Mouse (Mus musculus) myocyte (in vitro differentiated cells): ENCODE results near the gene Atxn3. TPM values are rescaled to one million over a fixed set of nuclear protein-coding genes. Genes with fewer than 3 reads are reported as not detected.
"Not testable (repeated sequence)": the region's sequence is repeated elsewhere in the genome, so short reads cannot be mapped to it uniquely, and the experiment has no call there.

Source experiments
- H3K27me3 ChIP-seq: one replicate; pipeline ENCODE4 v1.6.1; 2011; ENCODE audit not compliant: control insufficient read depth, insufficient read depth, insufficient read length
- H3K36me3 ChIP-seq: one replicate; pipeline ENCODE4 v1.6.1; 2011; ENCODE audit not compliant: control insufficient read depth, insufficient read depth
- H3K4me2 ChIP-seq: one replicate; pipeline ENCODE4 v1.6.1; 2011; ENCODE audit warnings: low read depth, control low read depth
- H3K4me3 ChIP-seq: one replicate; pipeline ENCODE4 v1.5.1; 2011; ENCODE audit warnings: mild to moderate bottlenecking, control low read depth, moderate library complexity
- H3K79me2 ChIP-seq: one replicate; pipeline ENCODE4 v1.6.1; 2011; ENCODE audit not compliant: control insufficient read depth, insufficient read depth
- H3ac ChIP-seq: one replicate; pipeline ENCODE4 v1.6.1; 2011; ENCODE audit not compliant: control insufficient read depth, insufficient read length
- CEBPB ChIP-seq: IDR thresholded peaks from 2 replicates; pipeline ENCODE4 v1.6.1; 2011; ENCODE audit warnings: mild to moderate bottlenecking, moderate library complexity; ENCODE audit not compliant: poor library complexity, insufficient read depth, severe bottlenecking
- E2F4 ChIP-seq: IDR thresholded peaks from one replicate; pipeline ENCODE4 v1.6.1; 2011; ENCODE audit warnings: mild to moderate bottlenecking, control low read depth, moderate library complexity; ENCODE audit not compliant: insufficient read depth
- MAX ChIP-seq: IDR thresholded peaks from one replicate; pipeline ENCODE4 v1.6.1; 2011; ENCODE audit warnings: low read depth, mild to moderate bottlenecking, control low read depth
- MYOD1 ChIP-seq, 3 experiments: IDR thresholded peaks; one replicate each; pipeline ENCODE4 v1.6.1; 2011; ENCODE audit warnings: control low read depth in 2 of 3, low read depth in 2 of 3, mild to moderate bottlenecking in 2 of 3, moderate library complexity in 1 of 3; ENCODE audit not compliant: insufficient read length in 2 of 3, control insufficient read depth in 1 of 3
- MYOG ChIP-seq, 3 experiments: IDR thresholded peaks; one replicate each; pipeline ENCODE4 v1.6.1; 2011; ENCODE audit warnings: control low read depth in 2 of 3, low read depth in 2 of 3, mild to moderate bottlenecking in 2 of 3; ENCODE audit not compliant: insufficient read length in 2 of 3, control insufficient read depth in 1 of 3, insufficient read depth in 1 of 3
- POLR2A ChIP-seq: IDR thresholded peaks from one replicate; pipeline ENCODE4 v1.6.1; 2011; ENCODE audit warnings: low read depth, mild to moderate bottlenecking, control low read depth, moderate library complexity; ENCODE audit not compliant: insufficient read length
- POLR2AphosphoS2 ChIP-seq: IDR thresholded peaks from one replicate; pipeline ENCODE4 v1.6.1; 2011; ENCODE audit warnings: low read depth, control low read depth; ENCODE audit not compliant: insufficient read length
- REST ChIP-seq: IDR thresholded peaks from one replicate; pipeline ENCODE4 v1.6.1; 2011; ENCODE audit warnings: mild to moderate bottlenecking, control low read depth, moderate library complexity; ENCODE audit not compliant: insufficient read depth, insufficient read length
- SRF ChIP-seq: IDR thresholded peaks from one replicate; pipeline ENCODE4 v1.6.1; 2011; ENCODE audit warnings: low read depth; ENCODE audit not compliant: control insufficient read depth, insufficient read length
- TCF12 ChIP-seq: IDR thresholded peaks from one replicate; pipeline ENCODE4 v1.6.1; 2011; ENCODE audit warnings: mild to moderate bottlenecking, control low read depth; ENCODE audit not compliant: poor library complexity, insufficient read depth, severe bottlenecking
- TCF3 ChIP-seq: IDR thresholded peaks from one replicate; pipeline ENCODE4 v1.6.1; 2011; ENCODE audit warnings: low read depth, control low read depth; ENCODE audit not compliant: insufficient read length
- USF1 ChIP-seq: IDR thresholded peaks from one replicate; pipeline ENCODE4 v1.6.1; 2011; ENCODE audit warnings: low read depth, mild to moderate bottlenecking, control low read depth, moderate library complexity
- polyA plus RNA-seq: library from polyadenylated mRNA; unstranded; fragments of >200 nt; fragmentation: generic; extraction: Trizol; gene quantifications from one replicate; pipeline ENCODE4 v1.2.1, GENCODE M21; 2012; ENCODE audit warnings: missing spikeins

The Atxn3 gene
- polyA plus RNA-seq, 1 experiment, result 2.8 TPM

- peak overlapping the region; percentile 66 for H3K4me2 ChIP-seq
- TF ChIP-seq MYOG (IDR thresholded peaks at IDR 0.05; ENCODE audit: control insufficient read depth in 1 of 3, insufficient read depth in 1 of 3, insufficient read length in 2 of 3, low read depth in 2 of 3) (no peak), USF1 (no peak), TCF3 (no peak), CEBPB (no peak), SRF (no peak), POLR2A (no peak), MYOD1 (IDR thresholded peaks at IDR 0.05; ENCODE audit: control insufficient read depth in 1 of 3, insufficient read length in 2 of 3, low read depth in 2 of 3) (no peak), E2F4 (no peak), MAX (no peak), REST (no peak), POLR2AphosphoS2 (no peak), TCF12 (no peak)
These were observed 510 bp upstream of the Atxn3 start for GRCm38 (mm10) chr12:101958556-101958955.

GRCm38 (mm10) chr12:101957079-101957941, 736 bp downstream of the Atxn3 start:
- peak overlapping the region; percentile 43 for H3ac ChIP-seq
- peaks cover 34% of the 10 kb centered on the region for H3K79me2 ChIP-seq
- H3K4me2 ChIP-seq, result peak overlapping the region; percentile 79
- peak overlapping the region; percentile 75 for H3K4me3 ChIP-seq
- H3K27me3 ChIP-seq, result no peaks in the 10 kb centered on the region
- H3K36me3 ChIP-seq, result no peaks in the 10 kb centered on the region
- TF ChIP-seq CEBPB (no peak), POLR2AphosphoS2 (no peak), MYOG (IDR thresholded peaks at IDR 0.05; ENCODE audit: control insufficient read depth in 1 of 3, insufficient read depth in 1 of 3, insufficient read length in 2 of 3, low read depth in 2 of 3) (no peak), POLR2A (no peak), E2F4 (no peak), REST (no peak), USF1 (no peak), SRF (no peak), TCF12 (no peak)

More at GRCm38 (mm10) chr12:101958556-101958955, 510 bp upstream of the Atxn3 start:
- Histone ChIP-seq H3K4me3 (peak overlapping the region; percentile 75), H3K79me2 (peaks cover 23% of the 10 kb centered on the region), H3ac (peak overlapping the region; percentile 43), H3K27me3 (no peaks in the 10 kb centered on the region), H3K36me3 (no peaks in the 10 kb centered on the region)

GRCm38 (mm10) chr12:101955821-101956220, 2.2 kb downstream of the Atxn3 start:
- not testable (repeated sequence) for H3K27me3 ChIP-seq, H3K36me3 ChIP-seq, H3K4me2 ChIP-seq, H3K4me3 ChIP-seq, H3ac ChIP-seq
- H3K79me2 ChIP-seq, result peaks cover 36% of the 10 kb centered on the region

- no peak overlapping the region for H3K4me3 ChIP-seq
- H3ac ChIP-seq, result no peak overlapping the region
- H3K79me2 ChIP-seq, result peaks cover 20% of the 10 kb centered on the region
- H3K4me2 ChIP-seq, result no peak overlapping the region
- peaks cover 10% of the 10 kb centered on the region for H3K36me3 ChIP-seq
- TF ChIP-seq TCF3 (no peak), POLR2AphosphoS2 (no peak), TCF12 (no peak), CEBPB (no peak), MAX (no peak), SRF (no peak), MYOD1 (IDR thresholded peaks at IDR 0.05; ENCODE audit: control insufficient read depth in 1 of 3, insufficient read length in 2 of 3, low read depth in 2 of 3) (no peak), E2F4 (no peak), REST (no peak), USF1 (no peak), MYOG (IDR thresholded peaks at IDR 0.05; ENCODE audit: control insufficient read depth in 1 of 3, insufficient read depth in 1 of 3, insufficient read length in 2 of 3, low read depth in 2 of 3) (no peak)
- H3K27me3 ChIP-seq, result no peaks in the 10 kb centered on the region
These were observed 9.2 kb downstream of the Atxn3 start for GRCm38 (mm10) chr12:101948801-101949200.

GRCm38 (mm10) chr12:101947986-101948385, 10.1 kb downstream of the Atxn3 start:
- Histone ChIP-seq H3K27me3 (no peaks in the 10 kb centered on the region), H3ac (no peak overlapping the region), H3K79me2 (peaks cover 15% of the 10 kb centered on the region), H3K36me3 (peaks cover 10% of the 10 kb centered on the region), H3K4me3 (no peak overlapping the region), H3K4me2 (no peak overlapping the region)
- TF ChIP-seq CEBPB, result no peak
- TF ChIP-seq REST, result no peak
- no peak for TF ChIP-seq MYOG (IDR thresholded peaks at IDR 0.05; ENCODE audit: control insufficient read depth in 1 of 3, insufficient read depth in 1 of 3, insufficient read length in 2 of 3, low read depth in 2 of 3)
- no peak for TF ChIP-seq E2F4
- TF ChIP-seq MYOD1 (IDR thresholded peaks at IDR 0.05; ENCODE audit: control insufficient read depth in 1 of 3, insufficient read length in 2 of 3, low read depth in 2 of 3), result no peak
- TF ChIP-seq POLR2A, result no peak
- TF ChIP-seq POLR2AphosphoS2, result no peak
- TF ChIP-seq USF1, result no peak
- TF ChIP-seq SRF, result no peak
- TF ChIP-seq TCF3, result no peak
- no peak for TF ChIP-seq TCF12
- TF ChIP-seq MAX, result no peak
